28 mouse cellular contexts compared by ENCODE assay signal in the genomic region with DNA sequence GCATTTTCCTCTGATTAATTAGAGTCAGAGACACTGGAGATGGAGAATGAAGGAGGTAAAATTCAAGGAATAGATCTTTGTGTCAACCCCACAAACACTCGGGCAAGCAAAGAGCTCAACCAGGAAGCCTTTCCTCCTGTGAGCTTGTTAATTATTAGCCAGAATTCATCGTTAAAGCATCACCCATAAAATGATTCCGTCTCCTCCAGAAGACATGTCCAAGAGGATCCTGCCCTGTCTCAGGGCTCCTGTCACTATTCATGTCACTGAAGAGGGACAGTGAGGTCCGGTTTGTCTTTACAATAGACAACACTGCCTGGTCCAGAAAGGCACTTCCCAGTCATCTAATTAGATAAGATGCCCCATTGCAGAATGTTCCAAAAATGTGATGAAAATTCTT. TPM values are rescaled to one million over a fixed set of nuclear protein-coding genes. Genes with fewer than 3 reads are reported as not detected.
"Had no signal": no experiment of that assay in that cellular context is flagged by ENCODE, and none has a peak within 500 bp of the region (broad histone marks: within the 10 kb centered on the region; RNA-seq: fewer than 3 reads in every experiment).

No protein-coding gene starts in this region.

- ATAC-seq: forebrain, embryonic 16.5 days; hindbrain, embryonic 16.5 days; inflammation-experienced regulatory T-cells, adult 6 months; intestine, embryonic 16.5 days; liver, postnatal 0 days had no signal

- H3K4me2 ChIP-seq: heart, embryonic 11.5 days; heart, embryonic 13.5 days; heart, embryonic 15.5 days; hindbrain, embryonic 12.5 days; hindbrain, embryonic 14.5 days; limb, embryonic 12.5 days; liver, embryonic 11.5 days; liver, embryonic 13.5 days; liver, embryonic 15.5 days had no signal

- H3K27ac ChIP-seq: gastrocnemius, adult 2 months; heart, embryonic 13.5 days; heart, embryonic 15.5 days; hindbrain, embryonic 10.5 days; hindbrain, embryonic 12.5 days; hindbrain, embryonic 14.5 days; layer of hippocampus, adult 2 months; left cerebral cortex, adult 2 months; limb, embryonic 10.5 days; limb, embryonic 12.5 days; liver, embryonic 13.5 days; liver, embryonic 15.5 days had no signal

- DNase-seq: gastrocnemius, adult 2 months; gastrocnemius, postnatal 10 days; gastrocnemius, postnatal 25 days; heart, postnatal 14 days; heart, postnatal 4 days; kidney, adult 8-10 months; kidney, postnatal 14 days; kidney, postnatal 36 days; liver; liver, embryonic 13.5 days; liver, postnatal 0 days had no signal

- H3K9me3 ChIP-seq: heart, embryonic 13.5 days; heart, embryonic 15.5 days; hindbrain, embryonic 10.5 days; hindbrain, embryonic 12.5 days; limb, embryonic 10.5 days; limb, embryonic 12.5 days; liver, embryonic 13.5 days; liver, embryonic 15.5 days had no signal

- H3K27me3 ChIP-seq: hindbrain, embryonic 12.5 days; liver, embryonic 13.5 days; liver, embryonic 15.5 days had no signal

- H3K36me3 ChIP-seq: heart, embryonic 13.5 days; heart, embryonic 15.5 days; hindbrain, embryonic 10.5 days; hindbrain, embryonic 12.5 days; limb, embryonic 10.5 days; limb, embryonic 12.5 days; liver, embryonic 13.5 days; liver, embryonic 15.5 days had no signal

- H3K4me1 ChIP-seq: heart, embryonic 13.5 days; heart, embryonic 15.5 days; limb, embryonic 10.5 days; limb, embryonic 12.5 days; liver, embryonic 13.5 days; liver, embryonic 15.5 days had no signal

- H3K9ac ChIP-seq: heart, embryonic 13.5 days; heart, embryonic 15.5 days; hindbrain, embryonic 12.5 days; hindbrain, embryonic 14.5 days; limb, embryonic 12.5 days; liver, embryonic 13.5 days; liver, embryonic 15.5 days; liver, postnatal 0 days had no signal

- H3K4me3 ChIP-seq: gastrocnemius, adult 2 months; heart, embryonic 13.5 days; heart, embryonic 15.5 days; hindbrain, embryonic 10.5 days; hindbrain, embryonic 12.5 days; layer of hippocampus, adult 2 months; left cerebral cortex, adult 2 months; limb, embryonic 10.5 days; limb, embryonic 12.5 days; liver, embryonic 13.5 days; liver, embryonic 15.5 days had no signal

RNA-seq across cellular contexts. Expression of gene Rgs7, which starts 7.2 kb away (rescaled TPM):
- total RNA-seq: granulocyte monocyte progenitor cell, adult 5-6 weeks had no signal
- polyA plus RNA-seq: inflammation-experienced regulatory T-cells, adult 6 months; limb, embryonic 10.5 days; liver, embryonic 15.5 days; liver, postnatal 0 days had no signal
